12 mouse cellular contexts compared by ENCODE assay signal in genomic region chr6:54082576-54082975, GRCm38 (mm10). TPM values are rescaled to one million over a fixed set of nuclear protein-coding genes. Genes with fewer than 3 reads are reported as not detected.
DNase-seq lines count a peak whose midpoint lies in the region; TF ChIP-seq lines count a peak whose summit lies in the region.
"Had no signal": no experiment of that assay in that cellular context is flagged by ENCODE, and none has a peak within 500 bp of the region (broad histone marks: within the 10 kb centered on the region; RNA-seq: fewer than 3 reads in every experiment).

No protein-coding gene starts in this region.

- peak; percentile 63 for DNase-seq in layer of hippocampus, adult 11-12 months (ENCODE audit: low spot score)
- no peak for DNase-seq in layer of hippocampus, postnatal 10 days (ENCODE audit: low spot score in 2 of 2)
- DNase-seq in A20 (ENCODE audit: low read depth, low spot score), result peak; percentile 60
- peak; percentile 44 for DNase-seq in CH12.LX (ENCODE audit: extremely low read depth)
- peak; percentile 35 to 57 for DNase-seq in kidney, postnatal 36 days
- DNase-seq in thymus, postnatal 0 days (ENCODE audit: low spot score), result no peak
- DNase-seq in cerebellum, postnatal 4 days (ENCODE audit: low spot score in 2 of 2), result no peak
- no peak for DNase-seq in midbrain, embryonic 10.5 days (ENCODE audit: low spot score)
- DNase-seq: gastrocnemius, postnatal 36 days; lung, embryonic 14.5 days had no signal

- WGBS in midbrain, embryonic 10.5 days, result 88% methylated on average over 2 of the region's 2 CpGs

- H3K4me1 ChIP-seq in CH12.LX (ENCODE audit: control insufficient read depth in 1 of 2, insufficient read depth in 2 of 2), result peaks cover 0 to 16% of the 10 kb centered on the region in 2 experiments; a peak in 2 of 4 replicates
- peaks cover 15% of the 10 kb centered on the region for H3K4me1 ChIP-seq in midbrain, embryonic 10.5 days
- H3K4me1 ChIP-seq: embryonic facial prominence, embryonic 15.5 days; neural tube, embryonic 13.5 days had no signal

- H3K9ac ChIP-seq in CH12.LX (ENCODE audit: insufficient read depth, low read depth), result no peak overlapping the region
- H3K9ac ChIP-seq: embryonic facial prominence, embryonic 15.5 days; lung, embryonic 14.5 days; neural tube, embryonic 13.5 days had no signal

- peak; percentile 64 for TF ChIP-seq EP300 in CH12.LX (IDR thresholded peaks at IDR 0.05; ENCODE audit: low read length)

- dilution Hi-C loops in CH12.LX (cut with MboI; ENCODE audit: extremely low pct_ligation_motif_present, extremely low pct_unique_long_range_greater_than_20kb, low sequenced_read_pairs), result no loop called here

- no peak for TF ChIP-seq RAD21 in CH12.LX (IDR thresholded peaks at IDR 0.05; ENCODE audit: low read depth, low read length)

- H3K4me2 ChIP-seq in CH12.LX (ENCODE audit: insufficient read depth, low read depth, poor library complexity, severe bottlenecking), result no peak overlapping the region
- H3K4me2 ChIP-seq: embryonic facial prominence, embryonic 15.5 days; lung, embryonic 14.5 days; neural tube, embryonic 13.5 days had no signal

- no peaks in the 10 kb centered on the region for H3K27me3 ChIP-seq in CH12.LX (replicated peaks)
- H3K27me3 ChIP-seq in midbrain, embryonic 10.5 days (ENCODE audit: low read depth, poor library complexity, severe bottlenecking), result no peaks in the 10 kb centered on the region
- H3K27me3 ChIP-seq: embryonic facial prominence, embryonic 15.5 days; neural tube, embryonic 13.5 days had no signal

- no peaks in the 10 kb centered on the region for H3K36me3 ChIP-seq in CH12.LX (replicated peaks in 1 of 2; ENCODE audit: control insufficient read depth in 1 of 2, insufficient read depth in 1 of 2, low read length in 1 of 2)
- H3K36me3 ChIP-seq in midbrain, embryonic 10.5 days, result no peaks in the 10 kb centered on the region
- H3K36me3 ChIP-seq: embryonic facial prominence, embryonic 15.5 days; neural tube, embryonic 13.5 days had no signal

- no peak overlapping the region for H3K4me3 ChIP-seq in CH12.LX (replicated peaks in 1 of 3; ENCODE audit: low read depth in 2 of 3, low read length in 2 of 3, poor library complexity in 1 of 3)
- no peak overlapping the region for H3K4me3 ChIP-seq in midbrain, embryonic 10.5 days
- H3K4me3 ChIP-seq: embryonic facial prominence, embryonic 15.5 days; neural tube, embryonic 13.5 days had no signal

- in situ Hi-C loops in CH12.LX (cut with MboI; ENCODE audit: low pct_ligation_motif_present, low pct_unique_long_range_greater_than_20kb, low sequenced_read_pairs), result no loop called here

- H3K27ac ChIP-seq in CH12.LX (ENCODE audit: insufficient read depth, low read depth), result no peak overlapping the region
- no peak overlapping the region for H3K27ac ChIP-seq in midbrain, embryonic 10.5 days (replicated peaks)
- H3K27ac ChIP-seq: embryonic facial prominence, embryonic 15.5 days; neural tube, embryonic 13.5 days had no signal

- H3K9me3 ChIP-seq in CH12.LX (replicated peaks; ENCODE audit: low read length), result no peaks in the 10 kb centered on the region
- no peaks in the 10 kb centered on the region for H3K9me3 ChIP-seq in midbrain, embryonic 10.5 days (replicated peaks)
- H3K9me3 ChIP-seq: embryonic facial prominence, embryonic 15.5 days; neural tube, embryonic 13.5 days had no signal

- H3K79me2 ChIP-seq in CH12.LX (replicated peaks; ENCODE audit: control insufficient read depth, extremely low read depth, insufficient read depth, poor library complexity, severe bottlenecking), result no peaks in the 10 kb centered on the region

- TF ChIP-seq CTCF in CH12.LX (conservative IDR thresholded peaks at IDR 0.05 in 1 of 2, IDR thresholded peaks at IDR 0.05 in 1 of 2; ENCODE audit: low read depth in 2 of 2, low read length in 2 of 2), result no peak

- no peak for TF ChIP-seq POLR2A in CH12.LX (IDR thresholded peaks at IDR 0.05; ENCODE audit: low read depth, low read length)

TF ChIP-seq in CH12.LX, 34 proteins besides CTCF, POLR2A, EP300 and RAD21:
- no peak for TF ChIP-seq KAT2A (IDR thresholded peaks at IDR 0.05; ENCODE audit: insufficient replicate concordance, low read length)
- no peak for TF ChIP-seq CHD2 (IDR thresholded peaks at IDR 0.05; ENCODE audit: low read length)
- no peak for TF ChIP-seq ZC3H11A (IDR thresholded peaks at IDR 0.05; ENCODE audit: low read depth, low read length)
- no peak for TF ChIP-seq MYC (IDR thresholded peaks at IDR 0.05; ENCODE audit: low read depth, low read length)
- TF ChIP-seq MAFK (IDR thresholded peaks at IDR 0.05; ENCODE audit: insufficient replicate concordance, low read length), result no peak
- TF ChIP-seq JUND (conservative IDR thresholded peaks at IDR 0.05; ENCODE audit: low read depth, low read length), result no peak
- TF ChIP-seq ETS1 (conservative IDR thresholded peaks at IDR 0.05; ENCODE audit: low read depth, low read length), result no peak
- TF ChIP-seq BHLHE40 (IDR thresholded peaks at IDR 0.05; ENCODE audit: low read depth, low read length), result 0 out of 2 replicates have a peak, but pooled peaks have one; percentile 13
- no peak for TF ChIP-seq SIN3A (IDR thresholded peaks at IDR 0.05; ENCODE audit: low read length)
- no peak for TF ChIP-seq PAX5 (IDR thresholded peaks at IDR 0.05; ENCODE audit: low read length)
- no peak for TF ChIP-seq TBP (conservative IDR thresholded peaks at IDR 0.05; ENCODE audit: low read depth, low read length)
- peak; percentile 41; the same call in 1 of the 2 replicates for TF ChIP-seq ZNF384 (IDR thresholded peaks at IDR 0.05; ENCODE audit: low read depth, low read length)
- 0 out of 2 replicates have a peak, but pooled peaks have one; percentile 11 for TF ChIP-seq IRF4 (IDR thresholded peaks at IDR 0.05; ENCODE audit: low read depth, low read length)
- no peak for TF ChIP-seq MXI1 (IDR thresholded peaks at IDR 0.05; ENCODE audit: low read depth, low read length)
- TF ChIP-seq JUN (IDR thresholded peaks at IDR 0.05; ENCODE audit: insufficient read depth, low read depth, low read length), result no peak
TF ChIP-seq in CH12.LX: peak in this region for 3.

RNA-seq across cellular contexts. Expression of gene Chn2, which starts 43.2 kb away (rescaled TPM):
- total RNA-seq in layer of hippocampus, postnatal 10 days (2021), result 10 to 100 TPM; 26.5 to 31.0 TPM
- total RNA-seq in CH12.LX (2012; rRNA removed), result not detected in 2 replicates
- not detected in 2 replicates for total RNA-seq in CH12.LX (2014; rRNA removed)
- polyA plus RNA-seq in CH12.LX (2012; ENCODE audit: insufficient read length, low read depth), result not detected in 2 replicates
- 7.5 and 8.4 TPM in 2 replicates for polyA plus RNA-seq in thymus, postnatal 0 days (2015; fragmentation: Nextera tagmentation; extraction: Ambion mirVana)
- polyA plus RNA-seq in midbrain, embryonic 10.5 days (2016; fragmentation: Nextera tagmentation; extraction: Ambion mirVana), result 17.3 and 20.0 TPM in 2 replicates

Comparison
In these comparisons a context has a peak if more than half of its experiments do, and no peak if none do; other contexts are left out.
1. DNase-seq: peak in layer of hippocampus, adult 11-12 months (single experiment), A20 (single experiment), CH12.LX (single experiment) and kidney, postnatal 36 days (2 of 2); none in layer of hippocampus, postnatal 10 days (0 of 2), thymus, postnatal 0 days (single experiment), cerebellum, postnatal 4 days (0 of 2) and midbrain, embryonic 10.5 days (single experiment).